Mouse (Mus musculus) stomach, embryonic 14.5 days (tissue): ENCODE data around the gene Ttc3. TPM values are rescaled to one million over a fixed set of nuclear protein-coding genes. Genes with fewer than 3 reads are reported as not detected.
"Not testable (repeated sequence)": the region's sequence is repeated elsewhere in the genome, so short reads cannot be mapped to it uniquely, and the experiment has no call there.

ENCODE experiments used
- ATAC-seq: fragments of 200-750 bp; cut with Nextera tagmentation; 2 replicates; pipeline ENCODE4 v1.8.0; 2017; ENCODE audit warnings: low read depth, moderate TSS enrichment; ENCODE audit not compliant: insufficient number of reproducible peaks, insufficient read depth, low FRiP score
- H3K27ac ChIP-seq: fragments of 300-500 bp; sonication (generic); 2 replicates; pipeline ENCODE4 v1.5.1; 2014; ENCODE audit warnings: mild to moderate bottlenecking, low read length, moderate library complexity, mixed read lengths
- H3K27me3 ChIP-seq: fragments of 300-500 bp; sonication (generic); 2 replicates; pipeline ENCODE4 v1.6.1; 2014; ENCODE audit warnings: low read length, control low read depth, mixed read lengths; ENCODE audit not compliant: control insufficient read depth, insufficient read depth
- H3K36me3 ChIP-seq: fragments of 300-500 bp; sonication (generic); 2 replicates; pipeline ENCODE4 v1.6.1; 2014; ENCODE audit warnings: mild to moderate bottlenecking, control low read depth, low read length, moderate library complexity, mixed read lengths; ENCODE audit not compliant: control insufficient read depth, insufficient read depth
- H3K4me1 ChIP-seq: fragments of 300-500 bp; sonication (generic); 2 replicates; pipeline ENCODE4 v1.6.1; 2014; ENCODE audit warnings: low read length, control low read depth, mixed read lengths; ENCODE audit not compliant: control insufficient read depth, insufficient read depth
- H3K4me2 ChIP-seq: fragments of 300-500 bp; sonication (generic); replicated peaks from 2 replicates; pipeline ENCODE4 v1.6.1; 2014; ENCODE audit warnings: low read depth, low read length, control low read depth
- H3K4me3 ChIP-seq: fragments of 300-500 bp; sonication (generic); 2 replicates; pipeline ENCODE4 v1.5.1; 2014; ENCODE audit warnings: low read depth, low read length, control low read depth
- H3K9ac ChIP-seq: fragments of 300-500 bp; sonication (generic); replicated peaks from 2 replicates; pipeline ENCODE4 v1.6.1; 2014; ENCODE audit warnings: low read depth, mild to moderate bottlenecking, control low read depth, low read length, moderate library complexity, mixed read lengths
- H3K9me3 ChIP-seq: fragments of 300-500 bp; sonication (generic); 2 replicates; pipeline ENCODE4 v1.6.1; 2016; ENCODE audit warnings: low read depth, low read length, control low read depth; ENCODE audit not compliant: control insufficient read depth
- WGBS: fragments of 180-500 bp; shearing (Covaris S2); extraction: QIAGEN DNeasy Blood & Tissue Kit; methylation state at CpG from one replicate; pipeline ENCODE4 v1.1.7; 2014; 5-methylcytosine and 5-hydroxymethylcytosine counted together
- polyA plus RNA-seq: library from polyadenylated mRNA; unstranded; fragments of >200 nt; fragmentation: Nextera tagmentation; extraction: Ambion mirVana; gene quantifications from 2 replicates; pipeline ENCODE4 v1.2.1, GENCODE M21; 2014

Ttc3 gene
- polyA plus RNA-seq, 1 experiment from 2014 or later: 308 TPM

GRCm38 (mm10) chr16:94331886-94332252 is 38.5 kb upstream of the Ttc3 start:
- Histone ChIP-seq H3K27ac (no peak overlapping the region), H3K4me2 (no peak overlapping the region), H3K9ac (no peak overlapping the region), H3K4me3 (no peak overlapping the region), H3K9me3 (no peaks in the 10 kb centered on the region), H3K36me3 (no peaks in the 10 kb centered on the region), H3K27me3 (no peaks in the 10 kb centered on the region), H3K4me1 (no peaks in the 10 kb centered on the region; the same call in 1 of the 2 replicates)
- 52% methylated on average over 5 of the region's 5 CpGs for WGBS
- ATAC-seq: no peak

- Histone ChIP-seq H3K27me3 (no peaks in the 10 kb centered on the region), H3K4me2 (no peak overlapping the region), H3K36me3 (no peaks in the 10 kb centered on the region), H3K27ac (no peak overlapping the region), H3K4me3 (no peak overlapping the region), H3K9me3 (no peaks in the 10 kb centered on the region), H3K9ac (no peak overlapping the region), H3K4me1 (no peaks in the 10 kb centered on the region)
- 32% methylated on average over 5 of the region's 5 CpGs for WGBS
- ATAC-seq: no peak
These were observed 34.8 kb upstream of the Ttc3 start for GRCm38 (mm10) chr16:94335656-94336055.

DNA sequence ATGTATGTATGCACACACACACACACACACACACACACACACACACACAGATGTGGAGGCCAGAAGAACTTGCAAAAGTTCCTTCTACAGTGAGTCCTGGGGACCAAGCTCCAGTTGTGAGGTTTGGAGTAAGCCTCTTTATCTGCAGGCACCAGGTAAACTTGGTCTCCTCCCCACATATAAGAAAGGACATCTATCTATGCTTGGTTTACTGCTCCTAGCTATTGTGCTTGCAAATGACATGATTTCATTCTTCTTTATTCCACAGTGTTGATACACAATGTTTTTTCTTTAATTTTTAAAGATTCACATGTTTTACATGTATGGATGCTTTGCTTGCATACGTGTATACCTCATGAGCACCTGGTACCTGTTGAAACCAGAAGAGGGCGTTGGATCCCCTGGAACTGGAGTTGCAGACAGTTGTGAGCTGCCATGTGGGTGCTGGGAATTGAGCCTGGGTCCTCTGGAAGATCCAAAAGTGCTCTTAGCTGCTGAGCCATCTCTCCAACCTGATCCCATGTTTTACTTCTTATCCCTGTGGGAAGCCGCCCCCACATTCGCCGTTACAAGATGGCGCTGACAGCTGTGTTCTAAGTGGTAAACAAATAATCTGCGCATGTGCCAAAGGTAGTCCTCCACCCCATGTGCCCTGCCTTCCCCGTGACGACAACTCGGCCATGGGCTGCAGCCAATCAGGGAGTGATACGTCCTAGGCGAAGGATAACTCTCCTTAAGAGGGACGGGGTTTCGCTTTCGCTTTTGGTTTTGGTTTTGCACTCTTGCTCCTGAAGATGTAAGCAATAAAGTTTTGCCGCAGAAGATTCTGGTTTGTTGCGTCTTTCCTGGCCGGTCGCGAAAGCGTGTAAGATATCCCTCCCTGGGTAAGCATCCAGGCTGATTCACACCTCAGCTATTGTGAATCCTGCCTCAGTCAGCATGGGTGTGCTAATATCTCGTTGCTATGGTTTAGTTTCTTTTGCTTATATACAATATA is 31.0 kb upstream of the Ttc3 start:
- not testable (repeated sequence) for H3K4me2 ChIP-seq, H3K4me1 ChIP-seq, H3K27me3 ChIP-seq, H3K27ac ChIP-seq, H3K9ac ChIP-seq, H3K9me3 ChIP-seq, H3K36me3 ChIP-seq, H3K4me3 ChIP-seq, ATAC-seq
- 91% methylated on average over 19 of the region's 22 CpGs for WGBS

DNA sequence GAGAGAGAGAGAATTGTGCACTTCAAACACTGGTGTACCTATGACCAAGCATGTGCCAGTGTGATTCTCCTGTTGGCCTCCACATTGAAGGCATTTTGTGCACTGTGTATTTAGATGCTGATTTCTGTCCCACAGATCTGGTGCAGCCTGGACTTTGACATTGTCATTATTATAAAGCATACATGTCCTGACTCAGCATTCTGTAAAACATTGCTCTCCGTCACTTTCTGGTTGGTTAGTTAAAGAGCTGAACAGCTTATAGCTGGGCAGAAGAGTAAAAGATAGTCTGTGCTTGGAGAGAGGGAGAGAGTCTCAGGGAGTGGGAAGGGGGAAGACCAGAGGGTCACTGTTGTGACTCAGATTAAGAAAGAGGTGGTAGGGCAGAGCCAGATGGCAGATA is 24.7 kb upstream of the Ttc3 start:
- Histone ChIP-seq H3K27ac (no peak overlapping the region), H3K36me3 (no peaks in the 10 kb centered on the region), H3K4me1 (no peaks in the 10 kb centered on the region), H3K9me3 (no peaks in the 10 kb centered on the region), H3K4me3 (no peak overlapping the region), H3K27me3 (no peaks in the 10 kb centered on the region), H3K4me2 (no peak overlapping the region), H3K9ac (no peak overlapping the region)
- ATAC-seq: no peak
- WGBS: 79% methylated on average over 1 of the region's 1 CpGs

DNA sequence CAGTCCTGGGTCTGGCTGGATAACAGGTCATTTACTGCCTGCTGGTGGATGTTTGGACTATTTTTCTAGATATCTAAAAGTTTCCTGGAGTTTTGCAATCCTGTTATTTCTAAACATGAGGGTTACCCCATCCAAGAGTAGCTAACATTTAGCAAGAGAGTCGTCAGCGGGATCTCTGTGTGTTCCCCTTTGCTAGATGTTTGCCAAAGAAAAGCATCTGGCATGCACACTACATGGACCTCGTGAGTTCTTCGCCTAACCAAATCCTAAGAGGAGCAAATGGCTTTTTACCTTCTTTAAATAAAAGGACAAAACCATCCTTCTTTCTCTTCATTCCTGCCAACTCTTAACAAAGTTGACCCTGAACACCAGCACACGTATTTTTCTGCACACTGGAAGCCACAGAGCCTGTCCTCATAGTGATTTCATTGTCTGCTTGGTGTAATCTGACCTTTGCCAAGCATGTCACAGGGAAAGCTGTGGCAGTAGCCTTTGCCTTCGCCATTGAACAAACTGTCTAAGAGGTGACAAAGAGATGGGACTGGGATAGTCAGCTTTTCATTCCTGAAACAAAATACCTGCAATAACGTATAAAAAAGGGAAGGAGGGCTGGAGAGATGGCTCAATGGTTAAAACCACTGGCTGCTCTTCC is 23.2 kb upstream of the Ttc3 start:
- no peak overlapping the region for H3K27ac ChIP-seq

DNA sequence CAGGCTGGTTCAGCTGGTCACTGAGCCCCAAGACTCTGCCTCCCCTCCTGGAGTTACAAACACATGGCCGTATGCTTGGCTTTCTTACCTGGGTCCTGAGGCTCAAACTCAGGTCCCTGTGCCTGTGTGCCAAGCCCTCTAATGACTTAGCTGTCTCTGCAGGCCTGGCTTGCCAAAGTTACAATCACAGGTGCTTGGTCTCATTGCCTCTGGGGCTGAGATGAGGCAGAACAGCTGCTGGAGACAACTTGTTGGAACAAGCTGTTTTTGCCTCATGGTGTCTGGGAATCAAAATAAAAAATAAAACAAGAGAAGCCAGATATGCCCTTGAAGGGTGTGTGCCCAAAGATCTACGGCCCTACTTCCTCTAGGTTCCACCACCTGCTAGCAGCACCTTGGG is 21.6 kb upstream of the Ttc3 start:
- no peaks in the 10 kb centered on the region for H3K4me1 ChIP-seq
- no peak overlapping the region for H3K9ac ChIP-seq
- no peak for ATAC-seq
- no peak overlapping the region for H3K27ac ChIP-seq
- no peak overlapping the region for H3K4me3 ChIP-seq
- H3K27me3 ChIP-seq: no peaks in the 10 kb centered on the region
- no peaks in the 10 kb centered on the region for H3K9me3 ChIP-seq
- no peak overlapping the region for H3K4me2 ChIP-seq
- WGBS: 65% methylated on average over 2 of the region's 2 CpGs
- H3K36me3 ChIP-seq: no peaks in the 10 kb centered on the region

More for the DNA sequence above, 23.2 kb upstream of the Ttc3 start:
- Histone ChIP-seq H3K4me2 (no peak overlapping the region), H3K9ac (no peak overlapping the region), H3K4me3 (no peak overlapping the region), H3K36me3 (no peaks in the 10 kb centered on the region), H3K4me1 (no peaks in the 10 kb centered on the region), H3K9me3 (no peaks in the 10 kb centered on the region), H3K27me3 (no peaks in the 10 kb centered on the region)
- ATAC-seq: no peak
- 67% methylated on average over 7 of the region's 7 CpGs for WGBS

DNA sequence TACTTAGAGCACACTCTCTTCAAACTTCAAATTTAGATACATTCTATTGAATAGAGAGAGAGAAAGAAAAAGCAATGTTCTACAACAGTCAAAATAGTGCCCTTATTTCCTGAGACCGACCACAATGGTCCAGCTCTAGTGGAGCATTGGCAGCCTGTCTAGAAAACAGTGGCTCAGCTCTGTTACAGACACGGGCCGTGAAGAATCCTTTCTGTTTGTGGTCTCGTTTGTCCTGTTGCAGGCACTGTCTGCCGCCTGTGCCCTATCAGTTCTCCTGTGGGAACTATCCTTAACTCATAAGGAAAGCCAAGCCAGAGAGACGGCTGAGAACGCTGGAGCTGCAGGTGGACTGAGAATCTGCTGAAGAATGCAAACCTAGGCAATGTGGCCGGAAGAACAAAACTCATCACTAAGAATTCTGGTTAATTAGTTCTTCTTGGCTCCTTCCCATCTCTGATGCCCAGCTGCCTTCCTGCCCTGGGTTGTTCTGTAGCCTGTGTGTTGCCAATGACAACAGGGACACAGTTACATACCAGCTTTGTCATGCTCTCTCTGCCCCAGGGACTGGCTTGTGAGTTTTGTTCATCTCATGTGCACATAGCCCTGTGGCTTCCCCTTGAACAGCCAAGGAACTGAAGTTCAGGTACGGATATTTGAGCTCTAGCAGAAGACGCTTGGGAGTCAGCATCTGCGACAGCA is 20.7 kb upstream of the Ttc3 start:
- WGBS: 64% methylated on average over 11 of the region's 11 CpGs
- Histone ChIP-seq H3K4me3 (no peak overlapping the region), H3K4me2 (no peak overlapping the region), H3K36me3 (no peaks in the 10 kb centered on the region), H3K27ac (no peak overlapping the region), H3K9me3 (no peaks in the 10 kb centered on the region), H3K27me3 (no peaks in the 10 kb centered on the region), H3K4me1 (no peaks in the 10 kb centered on the region), H3K9ac (no peak overlapping the region)
- ATAC-seq: no peak

- ATAC-seq: no peak
- no peaks in the 10 kb centered on the region for H3K9me3 ChIP-seq
- no peak overlapping the region for H3K4me3 ChIP-seq
- H3K9ac ChIP-seq: no peak overlapping the region
- no peak overlapping the region for H3K4me2 ChIP-seq
- no peaks in the 10 kb centered on the region for H3K36me3 ChIP-seq
- no peak overlapping the region for H3K27ac ChIP-seq
- no peaks in the 10 kb centered on the region for H3K27me3 ChIP-seq
- WGBS: 49% methylated on average over 10 of the region's 10 CpGs
- no peaks in the 10 kb centered on the region for H3K4me1 ChIP-seq
These were observed 20.1 kb upstream of the Ttc3 start for GRCm38 (mm10) chr16:94350287-94350677.
